Mouse (Mus musculus): ENCODE data around the gene Scd2. TPM values are rescaled to one million over a fixed set of nuclear protein-coding genes. Genes with fewer than 3 reads are reported as not detected.
"Not testable (repeated sequence)": the region's sequence is repeated elsewhere in the genome, so short reads cannot be mapped to it uniquely, and the experiment has no call there.

Scd2 gene
- polyA plus RNA-seq, 1 experiment from 2014 or later, result 424 TPM

DNA sequence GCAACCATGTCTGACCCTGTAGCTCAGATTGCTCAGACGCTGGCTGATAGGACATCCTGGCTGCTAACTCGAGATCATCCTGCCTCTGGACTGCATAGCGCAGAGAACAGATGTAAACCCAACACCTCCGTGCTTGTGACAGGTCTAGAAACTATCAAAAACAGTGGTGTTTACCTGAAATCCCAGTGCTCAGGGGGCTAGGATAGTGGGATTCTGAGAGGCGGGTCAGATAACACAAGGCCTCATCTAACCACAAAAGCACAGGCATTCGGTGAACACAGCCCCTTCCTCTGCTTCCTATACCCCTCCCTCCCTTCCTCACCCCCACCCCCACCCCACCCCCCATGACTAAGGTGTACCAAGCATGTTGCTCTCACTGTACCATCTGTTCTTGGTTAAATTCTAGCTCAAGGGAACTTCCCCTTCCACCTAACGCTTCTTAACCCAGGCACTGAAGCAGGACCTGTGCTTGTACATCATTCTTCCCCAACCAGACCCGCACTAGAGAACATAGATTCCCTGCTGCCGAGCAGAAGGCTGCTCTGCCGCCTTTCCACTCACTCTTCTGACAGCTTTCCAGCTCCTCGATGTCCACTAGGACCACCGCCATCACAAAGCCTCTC, 41.4 kb upstream of the Scd2 start:
- Histone ChIP-seq H3K27ac (ENCODE audit: low read depth, low read length) (no peak overlapping the region), H3K4me3 (ENCODE audit: low read depth, low read length) (no peak overlapping the region), H3K4me2 (ENCODE audit: low read depth) (no peak overlapping the region), H3K9ac (ENCODE audit: low read length) (no peak overlapping the region), H3K9me3 (ENCODE audit: control insufficient read depth, low read length) (no peaks in the 10 kb centered on the region), H3K27me3 (ENCODE audit: control insufficient read depth, insufficient read depth, low read length) (no peaks in the 10 kb centered on the region), H3K36me3 (ENCODE audit: control insufficient read depth, insufficient read depth, low read length) (no peaks in the 10 kb centered on the region), H3K4me1 (ENCODE audit: control insufficient read depth, insufficient read depth, low read length) (peaks cover 12% of the 10 kb centered on the region)
- 81% methylated on average over 12 of the region's 12 CpGs for WGBS
- no peak for ATAC-seq (ENCODE audit: insufficient read depth, low FRiP score, low TSS enrichment)
- no peak for DNase-seq (ENCODE audit: low spot score)

DNA sequence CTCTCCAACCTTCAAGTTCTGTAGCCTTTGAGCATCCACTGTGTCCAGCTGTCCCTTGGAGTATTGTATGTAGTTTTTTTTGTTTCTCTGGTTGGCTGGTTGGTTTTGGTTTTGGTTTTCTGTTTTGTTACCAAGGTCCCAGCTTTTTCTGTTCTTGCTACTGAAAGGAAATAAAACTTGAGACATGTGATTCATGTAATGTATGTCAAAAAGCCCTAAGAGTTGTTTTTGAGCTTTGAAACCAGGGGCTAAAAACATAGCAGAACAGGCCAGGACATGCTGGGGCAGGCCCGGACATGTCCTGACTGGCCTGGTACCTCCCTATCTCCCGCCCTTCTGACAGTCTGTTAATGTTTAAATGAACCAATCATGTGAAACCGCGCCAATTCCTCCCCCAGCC, 39.4 kb upstream of the Scd2 start:
- not testable (repeated sequence) for H3K9ac ChIP-seq (ENCODE audit: low read length); H3K4me2 ChIP-seq (ENCODE audit: low read depth); H3K9me3 ChIP-seq (ENCODE audit: control insufficient read depth, low read length); H3K4me3 ChIP-seq (ENCODE audit: low read depth, low read length); H3K27ac ChIP-seq (ENCODE audit: low read depth, low read length); DNase-seq (ENCODE audit: low spot score); ATAC-seq (ENCODE audit: insufficient read depth, low FRiP score, low TSS enrichment); H3K27me3 ChIP-seq (ENCODE audit: control insufficient read depth, insufficient read depth, low read length); H3K36me3 ChIP-seq (ENCODE audit: control insufficient read depth, insufficient read depth, low read length); H3K4me1 ChIP-seq (ENCODE audit: control insufficient read depth, insufficient read depth, low read length)
- 81% methylated on average over 4 of the region's 4 CpGs for WGBS

DNA sequence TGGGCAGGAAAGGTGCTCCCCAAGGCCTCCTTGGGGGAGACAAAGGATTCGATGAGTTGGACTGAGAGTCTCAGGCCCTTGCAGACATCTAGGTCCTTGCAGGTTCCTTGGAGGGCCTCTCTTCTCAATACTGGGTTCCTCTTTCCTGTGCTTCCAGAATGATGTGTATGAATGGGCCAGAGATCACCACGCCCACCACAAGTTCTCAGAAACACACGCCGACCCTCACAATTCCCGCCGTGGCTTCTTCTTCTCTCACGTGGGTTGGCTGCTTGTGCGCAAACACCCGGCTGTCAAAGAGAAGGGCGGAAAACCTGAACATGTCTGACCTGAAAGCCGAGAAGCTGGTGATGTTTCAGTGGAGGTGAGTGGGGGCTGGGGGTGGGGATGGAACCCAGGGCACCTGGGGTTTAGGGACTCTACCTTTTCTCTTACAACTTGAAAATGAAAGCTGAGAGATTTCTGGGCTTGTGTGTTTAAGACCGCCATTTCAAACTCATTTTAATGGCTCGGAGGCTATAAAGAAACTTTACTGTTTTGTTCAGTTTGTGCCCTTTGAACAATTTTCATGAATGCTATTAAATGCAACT, 36.0 kb upstream of the Scd2 start:
- ATAC-seq (ENCODE audit: insufficient read depth, low FRiP score, low TSS enrichment) (no peak), DNase-seq (ENCODE audit: low spot score) (no peak)
- Histone ChIP-seq H3K27ac (ENCODE audit: low read depth, low read length) (no peak overlapping the region), H3K4me1 (ENCODE audit: control insufficient read depth, insufficient read depth, low read length) (no peaks in the 10 kb centered on the region), H3K4me3 (ENCODE audit: low read depth, low read length) (no peak overlapping the region), H3K9ac (ENCODE audit: low read length) (no peak overlapping the region), H3K9me3 (ENCODE audit: control insufficient read depth, low read length) (no peaks in the 10 kb centered on the region), H3K27me3 (ENCODE audit: control insufficient read depth, insufficient read depth, low read length) (no peaks in the 10 kb centered on the region), H3K4me2 (ENCODE audit: low read depth) (no peak overlapping the region), H3K36me3 (ENCODE audit: control insufficient read depth, insufficient read depth, low read length) (no peaks in the 10 kb centered on the region)
- WGBS, result 89% methylated on average over 13 of the region's 13 CpGs

DNA sequence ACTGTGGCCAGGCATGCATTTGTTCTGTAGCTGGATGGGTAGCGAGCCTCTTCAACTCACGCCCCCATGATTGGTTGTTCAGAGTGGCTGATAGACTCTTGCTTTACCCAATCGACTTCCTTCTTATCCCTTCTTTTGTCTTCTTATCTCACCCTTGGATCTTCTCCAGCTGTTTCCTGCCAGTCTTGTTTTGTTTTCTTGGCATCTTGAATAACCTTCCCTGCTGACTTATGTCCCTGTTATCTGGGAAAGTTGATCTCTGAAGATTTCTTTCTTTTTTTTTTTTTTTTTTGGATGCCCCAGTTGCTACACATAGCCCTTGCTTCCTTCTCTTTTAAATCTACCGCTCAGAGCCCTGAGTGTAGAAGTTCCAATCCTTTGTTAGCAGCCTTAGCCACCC, 34.0 kb upstream of the Scd2 start:
- Histone ChIP-seq H3K4me3 (ENCODE audit: low read depth, low read length) (no peak overlapping the region), H3K4me1 (ENCODE audit: control insufficient read depth, insufficient read depth, low read length) (no peaks in the 10 kb centered on the region), H3K36me3 (ENCODE audit: control insufficient read depth, insufficient read depth, low read length) (no peaks in the 10 kb centered on the region), H3K9ac (ENCODE audit: low read length) (no peak overlapping the region), H3K4me2 (ENCODE audit: low read depth) (no peak overlapping the region), H3K9me3 (ENCODE audit: control insufficient read depth, low read length) (no peaks in the 10 kb centered on the region), H3K27me3 (ENCODE audit: control insufficient read depth, insufficient read depth, low read length) (no peaks in the 10 kb centered on the region), H3K27ac (ENCODE audit: low read depth, low read length) (no peak overlapping the region)
- DNase-seq (ENCODE audit: low spot score), result no peak
- ATAC-seq (ENCODE audit: insufficient read depth, low FRiP score, low TSS enrichment), result no peak
- WGBS, result 85% methylated on average over 4 of the region's 4 CpGs

DNA sequence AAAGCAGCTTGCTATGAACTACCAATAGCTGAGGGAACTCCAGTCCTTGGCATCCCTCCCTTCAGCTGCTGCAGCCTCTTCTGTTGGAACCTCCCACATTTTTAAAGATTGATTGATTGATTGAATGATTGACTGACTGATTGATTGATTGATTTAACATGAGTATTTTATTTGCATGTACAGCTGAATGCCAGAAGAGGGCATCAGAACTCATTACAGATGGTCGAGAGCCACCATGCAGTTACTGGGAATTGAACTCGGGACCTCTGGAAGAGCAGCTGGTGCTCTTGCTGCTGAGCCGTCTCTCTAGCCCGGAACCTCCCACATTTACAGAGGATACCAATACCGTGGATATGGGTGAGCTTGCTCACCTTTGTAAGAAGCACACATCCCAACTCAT, 33.0 kb upstream of the Scd2 start:
- Histone ChIP-seq H3K36me3 (ENCODE audit: control insufficient read depth, insufficient read depth, low read length) (no peaks in the 10 kb centered on the region), H3K4me1 (ENCODE audit: control insufficient read depth, insufficient read depth, low read length) (peaks cover 3% of the 10 kb centered on the region; the same call in 1 of the 2 replicates), H3K9me3 (ENCODE audit: control insufficient read depth, low read length) (no peaks in the 10 kb centered on the region), H3K27me3 (ENCODE audit: control insufficient read depth, insufficient read depth, low read length) (no peaks in the 10 kb centered on the region), H3K4me2 (ENCODE audit: low read depth) (no peak overlapping the region), H3K27ac (ENCODE audit: low read depth, low read length) (no peak overlapping the region), H3K4me3 (ENCODE audit: low read depth, low read length) (no peak overlapping the region), H3K9ac (ENCODE audit: low read length) (no peak overlapping the region)
- 90% methylated on average over 5 of the region's 5 CpGs for WGBS
- ATAC-seq (ENCODE audit: insufficient read depth, low FRiP score, low TSS enrichment) (no peak), DNase-seq (ENCODE audit: low spot score) (no peak)

DNA sequence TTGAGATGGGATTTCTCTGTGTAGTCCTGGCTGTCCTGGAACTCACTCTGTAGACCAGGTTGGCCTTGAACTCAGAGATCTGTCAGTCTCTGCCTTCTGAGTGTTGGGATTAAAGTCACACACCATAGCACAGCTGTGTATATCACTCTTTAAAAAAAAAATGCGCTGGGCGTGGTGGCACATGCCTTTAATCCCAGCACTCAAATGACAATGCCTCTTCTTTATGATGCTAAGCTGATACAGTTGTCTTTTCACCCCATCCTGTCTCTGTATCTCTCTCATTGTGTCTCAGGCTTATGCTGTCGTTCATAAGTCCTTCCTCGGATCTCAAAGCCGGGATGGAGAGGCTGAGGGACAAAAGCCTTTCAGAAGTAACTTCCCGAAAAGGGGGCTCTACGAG, 31.7 kb upstream of the Scd2 start:
- no peak for ATAC-seq (ENCODE audit: insufficient read depth, low FRiP score, low TSS enrichment)
- Histone ChIP-seq H3K4me3 (ENCODE audit: low read depth, low read length) (no peak overlapping the region), H3K4me1 (ENCODE audit: control insufficient read depth, insufficient read depth, low read length) (peaks cover 10% of the 10 kb centered on the region; the same call in 1 of the 2 replicates), H3K9me3 (ENCODE audit: control insufficient read depth, low read length) (no peaks in the 10 kb centered on the region), H3K27me3 (ENCODE audit: control insufficient read depth, insufficient read depth, low read length) (no peaks in the 10 kb centered on the region), H3K27ac (ENCODE audit: low read depth, low read length) (no peak overlapping the region), H3K36me3 (ENCODE audit: control insufficient read depth, insufficient read depth, low read length) (no peaks in the 10 kb centered on the region), H3K9ac (ENCODE audit: low read length) (no peak overlapping the region), H3K4me2 (ENCODE audit: low read depth) (no peak overlapping the region)
- no peak for DNase-seq (ENCODE audit: low spot score)
- WGBS, result 82% methylated on average over 7 of the region's 7 CpGs

DNA sequence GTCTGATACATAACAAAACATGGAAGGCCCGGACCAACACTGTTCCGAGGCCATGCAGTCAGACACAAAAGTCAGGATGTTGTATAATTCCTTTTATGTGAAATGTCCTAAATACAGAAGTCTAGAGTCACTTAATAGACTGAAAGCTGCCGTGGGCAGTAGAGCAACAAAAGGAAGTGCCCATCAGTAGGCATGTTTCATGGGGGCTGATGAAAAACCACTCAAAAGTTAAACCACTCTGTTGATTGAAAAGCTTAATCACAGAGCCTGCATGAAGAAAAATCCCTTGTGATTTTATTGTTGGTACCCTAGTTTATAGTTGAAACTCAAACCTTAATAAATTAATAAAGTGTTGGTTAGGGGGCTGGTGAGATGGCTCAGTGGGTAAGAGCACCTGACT, 29.9 kb upstream of the Scd2 start:
- no peaks in the 10 kb centered on the region for H3K9me3 ChIP-seq (ENCODE audit: control insufficient read depth, low read length)
- H3K27ac ChIP-seq (ENCODE audit: low read depth, low read length), result no peak overlapping the region
- H3K9ac ChIP-seq (ENCODE audit: low read length), result no peak overlapping the region
- H3K4me2 ChIP-seq (ENCODE audit: low read depth), result no peak overlapping the region
- 84% methylated on average over 3 of the region's 3 CpGs for WGBS
- DNase-seq (ENCODE audit: low spot score) (no peak), ATAC-seq (ENCODE audit: insufficient read depth, low FRiP score, low TSS enrichment) (no peak)
- no peaks in the 10 kb centered on the region for H3K36me3 ChIP-seq (ENCODE audit: control insufficient read depth, insufficient read depth, low read length)
- no peaks in the 10 kb centered on the region for H3K27me3 ChIP-seq (ENCODE audit: control insufficient read depth, insufficient read depth, low read length)
- H3K4me3 ChIP-seq (ENCODE audit: low read depth, low read length), result no peak overlapping the region
- peaks cover 16% of the 10 kb centered on the region; the same call in 1 of the 2 replicates for H3K4me1 ChIP-seq (ENCODE audit: control insufficient read depth, insufficient read depth, low read length)

DNA sequence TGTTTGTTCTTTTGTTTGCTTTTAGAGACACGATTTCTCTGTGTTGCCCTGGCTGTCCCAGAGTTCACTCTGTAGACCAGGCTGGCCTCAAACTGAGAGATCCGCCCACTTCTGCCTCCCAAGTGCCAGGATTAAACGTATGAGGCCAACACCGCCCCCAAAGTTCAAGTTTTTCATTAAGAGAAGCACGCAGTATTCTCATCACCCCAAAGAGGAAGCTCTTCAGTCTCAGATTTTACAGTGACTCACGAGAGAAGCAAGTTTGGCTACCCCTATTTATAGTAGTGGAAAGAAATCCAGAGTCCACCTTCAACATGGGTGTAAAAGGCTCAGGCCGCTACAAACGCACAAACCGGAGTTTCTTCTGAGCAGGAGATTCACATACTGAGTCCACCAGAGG, 29.2 kb upstream of the Scd2 start:
- no peak overlapping the region for H3K9ac ChIP-seq (ENCODE audit: low read length)
- peaks cover 16% of the 10 kb centered on the region; the same call in 1 of the 2 replicates for H3K4me1 ChIP-seq (ENCODE audit: control insufficient read depth, insufficient read depth, low read length)
- H3K4me2 ChIP-seq (ENCODE audit: low read depth), result no peak overlapping the region
- no peak for DNase-seq (ENCODE audit: low spot score)
- no peaks in the 10 kb centered on the region for H3K27me3 ChIP-seq (ENCODE audit: control insufficient read depth, insufficient read depth, low read length)
- no peaks in the 10 kb centered on the region for H3K9me3 ChIP-seq (ENCODE audit: control insufficient read depth, low read length)
- no peaks in the 10 kb centered on the region for H3K36me3 ChIP-seq (ENCODE audit: control insufficient read depth, insufficient read depth, low read length)
- ATAC-seq (ENCODE audit: insufficient read depth, low FRiP score, low TSS enrichment), result no peak
- no peak overlapping the region for H3K4me3 ChIP-seq (ENCODE audit: low read depth, low read length)
- 79% methylated on average over 9 of the region's 9 CpGs for WGBS
- no peak overlapping the region for H3K27ac ChIP-seq (ENCODE audit: low read depth, low read length)

DNA sequence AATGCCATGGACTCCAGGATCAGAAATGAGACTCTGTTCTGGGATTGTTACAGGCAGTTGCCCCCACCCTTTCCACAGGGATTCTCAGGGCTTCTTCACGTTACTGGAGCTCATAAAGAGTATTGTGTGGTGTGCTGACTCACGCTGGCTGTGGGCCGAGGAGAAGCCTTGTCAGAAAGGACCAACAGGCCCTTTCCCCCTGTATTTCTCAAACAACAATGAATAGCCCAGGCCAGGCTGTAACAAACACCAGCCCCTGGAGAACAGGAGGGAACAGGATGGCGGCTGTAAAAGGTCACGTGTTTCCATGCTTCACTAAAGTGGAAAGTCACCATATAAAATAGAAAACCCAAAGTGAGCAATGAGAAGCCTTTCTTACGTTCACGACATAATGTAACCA, 28.2 kb upstream of the Scd2 start:
- DNase-seq (ENCODE audit: low spot score), result no peak
- Histone ChIP-seq H3K4me3 (ENCODE audit: low read depth, low read length) (no peak overlapping the region), H3K36me3 (ENCODE audit: control insufficient read depth, insufficient read depth, low read length) (no peaks in the 10 kb centered on the region), H3K4me1 (ENCODE audit: control insufficient read depth, insufficient read depth, low read length) (peaks cover 16% of the 10 kb centered on the region; the same call in 1 of the 2 replicates), H3K9ac (ENCODE audit: low read length) (no peak overlapping the region), H3K27ac (ENCODE audit: low read depth, low read length) (no peak overlapping the region), H3K9me3 (ENCODE audit: control insufficient read depth, low read length) (no peaks in the 10 kb centered on the region), H3K4me2 (ENCODE audit: low read depth) (no peak overlapping the region), H3K27me3 (ENCODE audit: control insufficient read depth, insufficient read depth, low read length) (no peaks in the 10 kb centered on the region)
- 12% methylated on average over 7 of the region's 7 CpGs for WGBS
- ATAC-seq (ENCODE audit: insufficient read depth, low FRiP score, low TSS enrichment), result no peak
